Mouse (Mus musculus) neural tube, embryonic 14.5 days (tissue): Measurements from ENCODE around the gene Myo1a. TPM values are rescaled to one million over a fixed set of nuclear protein-coding genes. Genes with fewer than 3 reads are reported as not detected.
"Not testable (repeated sequence)": the region's sequence is repeated elsewhere in the genome, so short reads cannot be mapped to it uniquely, and the experiment has no call there.

Source experiments
- ATAC-seq: fragments of 200-750 bp; cut with Nextera tagmentation; 2 replicates; pipeline ENCODE4 v1.8.0; 2017; ENCODE audit warnings: low read depth, mild to moderate bottlenecking, moderate TSS enrichment, moderate library complexity
- H3K27ac ChIP-seq: fragments of 300-500 bp; sonication (generic); 2 replicates; pipeline ENCODE4 v1.5.1; 2014; ENCODE audit warnings: low read depth, mild to moderate bottlenecking, control low read depth, low read length, moderate library complexity, mixed read lengths
- H3K27me3 ChIP-seq: fragments of 300-500 bp; sonication (generic); 2 replicates; pipeline ENCODE4 v1.6.1; 2014; ENCODE audit warnings: low read length; ENCODE audit not compliant: control insufficient read depth, insufficient read depth
- H3K36me3 ChIP-seq: fragments of 300-500 bp; sonication (generic); 2 replicates; pipeline ENCODE4 v1.6.1; 2014; ENCODE audit warnings: low read length, mixed read lengths; ENCODE audit not compliant: control insufficient read depth, insufficient read depth
- H3K4me1 ChIP-seq: fragments of 300-500 bp; sonication (generic); 2 replicates; pipeline ENCODE4 v1.6.1; 2014; ENCODE audit warnings: low read length; ENCODE audit not compliant: control insufficient read depth, insufficient read depth
- H3K4me2 ChIP-seq: fragments of 300-500 bp; sonication (generic); 2 replicates; pipeline ENCODE4 v1.6.1; 2014; ENCODE audit warnings: mild to moderate bottlenecking, low read depth, low read length, control low read depth
- H3K4me3 ChIP-seq: fragments of 300-500 bp; sonication (generic); 2 replicates; pipeline ENCODE4 v1.5.1; 2014; ENCODE audit warnings: low read depth, low read length, control low read depth, mixed read lengths
- H3K9ac ChIP-seq: fragments of 300-500 bp; sonication (generic); replicated peaks from 2 replicates; pipeline ENCODE4 v1.6.1; 2014; ENCODE audit warnings: low read depth, mild to moderate bottlenecking, control low read depth, low read length, mixed read lengths
- H3K9me3 ChIP-seq: fragments of 300-500 bp; sonication (generic); 2 replicates; pipeline ENCODE4 v1.6.1; 2016; ENCODE audit warnings: low read length; ENCODE audit not compliant: control insufficient read depth
- WGBS: fragments of 180-500 bp; shearing (Covaris S2); extraction: QIAGEN DNeasy Blood & Tissue Kit; methylation state at CpG from one replicate; pipeline ENCODE4 v1.1.7; 2014; 5-methylcytosine and 5-hydroxymethylcytosine counted together
- polyA plus RNA-seq: library from polyadenylated mRNA; unstranded; fragments of >200 nt; fragmentation: Nextera tagmentation; extraction: Ambion mirVana; gene quantifications from 2 replicates; pipeline ENCODE4 v1.2.1, GENCODE M21; 2014

Gene Myo1a
- polyA plus RNA-seq, 1 experiment from 2014 or later: 0.28 TPM

GRCm38 (mm10) chr10:127759181-127760110 is 54.5 kb downstream of the Myo1a start, which contains the start of the genes Rdh1 and Rdh16f1:
TSS of gene Rdh1 (plus strand) at chr10:127759721.
TSS of gene Rdh16f1 (plus strand) at chr10:127759787.
- Histone ChIP-seq H3K27me3 (no peaks in the 10 kb centered on the region), H3K36me3 (no peaks in the 10 kb centered on the region), H3K4me3 (no peak within 1 kb of the TSS), H3K9ac (no peak within 1 kb of the TSS), H3K4me2 (no peak within 1 kb of the TSS), H3K9me3 (no peaks in the 10 kb centered on the region), H3K27ac (no peak within 1 kb of the TSS), H3K4me1 (no peaks in the 10 kb centered on the region)
- WGBS: 83% methylated on average over 8 of the region's 9 CpGs
- ATAC-seq: no peak

GRCm38 (mm10) chr10:127762926-127763325 is 58.0 kb downstream of the Myo1a start:
- not testable (repeated sequence) for H3K36me3 ChIP-seq, H3K9ac ChIP-seq, H3K4me3 ChIP-seq, ATAC-seq, H3K27ac ChIP-seq, H3K4me1 ChIP-seq, H3K4me2 ChIP-seq, H3K27me3 ChIP-seq, H3K9me3 ChIP-seq
- 85% methylated on average over 10 of the region's 10 CpGs for WGBS

- H3K9me3 ChIP-seq: no peaks in the 10 kb centered on the region
- no peaks in the 10 kb centered on the region for H3K36me3 ChIP-seq
- no peak overlapping the region for H3K4me3 ChIP-seq
- no peak overlapping the region for H3K27ac ChIP-seq
- no peak overlapping the region for H3K9ac ChIP-seq
- WGBS: 73% methylated on average over 12 of the region's 12 CpGs
- no peaks in the 10 kb centered on the region for H3K4me1 ChIP-seq
- no peak overlapping the region for H3K4me2 ChIP-seq
- H3K27me3 ChIP-seq: no peaks in the 10 kb centered on the region
- ATAC-seq: no peak
Observed at GRCm38 (mm10) chr10:127763914-127764680, 59.1 kb downstream of the Myo1a start.

GRCm38 (mm10) chr10:127766564-127766963 is 61.6 kb downstream of the Myo1a start:
- Histone ChIP-seq H3K9me3 (no peaks in the 10 kb centered on the region), H3K4me2 (no peak overlapping the region), H3K4me3 (no peak overlapping the region), H3K9ac (no peak overlapping the region), H3K27me3 (no peaks in the 10 kb centered on the region), H3K4me1 (no peaks in the 10 kb centered on the region), H3K36me3 (no peaks in the 10 kb centered on the region), H3K27ac (no peak overlapping the region)
- ATAC-seq: no peak
- WGBS: 93% methylated on average over 1 of the region's 1 CpGs

Other genes starting within 250 kb of the Myo1a start
- gene Stac3, start 203.5 kb upstream of the Myo1a start, polyA plus RNA-seq: 0.31 TPM in 1 of 2 replicates, not detected in the other
- gene Ndufa4l2, start 190.2 kb upstream of the Myo1a start, polyA plus RNA-seq: 9.7 and 13.5 TPM in 2 replicates
- 44.9 and 46.8 TPM in 2 replicates for gene Shmt2, start 182.7 kb upstream of the Myo1a start, polyA plus RNA-seq
- 80.1 and 80.4 TPM in 2 replicates for gene Nxph4, start 170.6 kb upstream of the Myo1a start, polyA plus RNA-seq
- 110 and 125 TPM in 2 replicates for gene Lrp1, start 84.0 kb upstream of the Myo1a start, polyA plus RNA-seq
- 1.8 and 5.3 TPM in 2 replicates for gene Stat6, start 62.2 kb upstream of the Myo1a start, polyA plus RNA-seq
- gene Nemp1, start 38.3 kb upstream of the Myo1a start, polyA plus RNA-seq: 3.0 and 3.4 TPM in 2 replicates
- 0.79 and 2.2 TPM in 2 replicates for gene Nab2, start 36.6 kb upstream of the Myo1a start, polyA plus RNA-seq
- gene Tac2, start 19.3 kb downstream of the Myo1a start, polyA plus RNA-seq: 0.32 TPM in 1 of 2 replicates, not detected in the other
- gene Zbtb39, start 34.4 kb downstream of the Myo1a start, polyA plus RNA-seq: 4.8 TPM in 2 replicates
- gene Gpr182, start 46.6 kb downstream of the Myo1a start, polyA plus RNA-seq: 0.13 and 0.33 TPM in 2 replicates
- not detected in 2 replicates for gene Rdh1, start 54.6 kb downstream of the Myo1a start, polyA plus RNA-seq
- gene Rdh16f1, start 54.6 kb downstream of the Myo1a start, polyA plus RNA-seq: 0.25 TPM in 1 of 2 replicates, not detected in the other
- gene Rdh9, start 71.2 kb downstream of the Myo1a start, polyA plus RNA-seq: 0.22 TPM in 1 of 2 replicates, not detected in the other
- gene Rdh16, start 96.0 kb downstream of the Myo1a start, polyA plus RNA-seq: not detected in 2 replicates
- gene Rdh19, start 144.8 kb downstream of the Myo1a start, polyA plus RNA-seq: not detected in 2 replicates
- gene Rdh16f2, start 161.3 kb downstream of the Myo1a start, polyA plus RNA-seq: not detected in 2 replicates
- not detected in 2 replicates for gene Rdh7, start 183.6 kb downstream of the Myo1a start, polyA plus RNA-seq
- gene Sdr9c7, start 193.3 kb downstream of the Myo1a start, polyA plus RNA-seq: not detected in 2 replicates